Mouse (Mus musculus) Muller cell, postnatal 12 days (primary cell): ENCODE results near the gene Hsd17b11.

ENCODE experiments used
- DNase-seq: peaks from one replicate; pipeline ENCODE4 v3.0.0-alpha.2; 2015; ENCODE audit errors: inconsistent ontology term

Gene Hsd17b11

DNA sequence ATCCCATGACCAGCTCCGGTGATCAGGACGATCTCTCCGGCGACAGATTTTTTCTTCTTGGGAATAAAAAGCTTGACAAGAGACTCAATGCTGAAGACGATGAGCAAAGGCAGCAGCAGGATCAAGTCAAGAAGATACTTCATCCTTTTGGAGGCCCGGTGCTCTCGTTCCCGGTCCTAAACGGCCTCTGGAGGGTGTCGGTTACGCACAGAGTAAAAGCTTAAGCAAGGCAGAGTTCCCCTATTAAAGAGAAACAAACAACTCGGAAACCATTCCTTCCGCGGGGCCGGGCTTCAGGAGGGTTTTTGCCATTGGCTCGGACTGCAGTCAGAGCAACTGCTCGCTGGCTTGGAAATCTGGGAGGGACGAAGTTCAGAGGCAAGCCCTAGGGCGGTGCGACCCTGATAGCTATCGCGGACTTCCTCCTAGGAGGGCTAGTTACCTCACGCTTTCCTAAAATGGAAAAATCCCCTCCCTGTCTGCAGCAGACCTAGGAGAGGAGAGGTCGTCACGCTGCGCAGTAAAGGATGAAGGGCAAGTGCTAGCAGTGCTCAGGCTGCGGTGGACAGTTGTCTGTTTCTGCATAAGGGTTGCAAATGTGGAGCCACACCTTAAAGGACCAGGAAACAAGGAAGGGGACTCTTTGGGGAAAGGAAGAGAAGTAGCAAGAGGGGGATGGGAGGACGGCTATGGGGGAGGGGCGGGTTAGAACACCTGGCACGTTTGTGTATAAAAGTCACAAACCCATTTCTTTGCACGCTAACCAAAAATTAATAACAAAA lies at the start of gene Hsd17b11:
Hsd17b11 (minus strand) TSS at position 323 of the 782 bp plus-strand sequence.
- DNase-seq: peak; percentile 84

DNA sequence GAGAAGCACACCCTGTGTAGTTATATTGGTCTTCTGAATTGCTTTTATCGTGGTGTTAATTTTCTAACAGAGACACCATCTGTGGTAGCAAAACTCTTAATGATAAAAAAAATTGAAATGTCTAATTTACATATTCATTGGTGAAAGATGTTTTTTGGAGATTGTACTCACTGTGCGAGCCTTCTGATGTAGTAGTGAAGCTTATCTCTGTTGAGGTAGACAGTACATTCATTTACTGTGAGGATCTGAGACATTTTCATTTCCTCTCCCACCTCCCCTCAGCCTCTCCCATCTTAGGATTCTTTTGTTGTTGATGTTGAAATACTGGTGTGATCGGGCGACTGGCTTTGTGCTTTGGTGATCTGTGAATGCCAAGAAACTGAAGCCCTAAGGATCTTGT lies 49.3 kb upstream of the Hsd17b11 start:
- DNase-seq: no peak

DNA sequence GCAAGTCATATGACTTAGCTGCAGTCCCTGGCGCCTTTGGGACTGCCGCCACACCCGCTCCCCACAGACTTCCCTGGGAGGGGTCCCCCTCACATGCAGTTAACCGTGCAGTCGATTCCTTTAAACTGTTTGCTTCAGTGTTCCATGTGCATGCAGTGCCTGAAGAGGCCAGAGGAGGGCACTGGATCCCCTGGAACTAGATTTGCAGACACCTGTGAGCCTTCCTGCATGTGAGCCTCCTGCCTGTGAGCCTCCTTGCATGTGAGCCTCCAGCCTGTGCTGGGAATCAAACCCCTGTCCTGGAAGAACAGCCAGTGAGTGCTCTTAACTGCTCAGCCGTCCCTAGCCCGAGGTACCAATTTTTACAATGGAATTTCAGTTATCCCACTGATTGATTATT lies 47.0 kb upstream of the Hsd17b11 start:
- DNase-seq: no peak

DNA sequence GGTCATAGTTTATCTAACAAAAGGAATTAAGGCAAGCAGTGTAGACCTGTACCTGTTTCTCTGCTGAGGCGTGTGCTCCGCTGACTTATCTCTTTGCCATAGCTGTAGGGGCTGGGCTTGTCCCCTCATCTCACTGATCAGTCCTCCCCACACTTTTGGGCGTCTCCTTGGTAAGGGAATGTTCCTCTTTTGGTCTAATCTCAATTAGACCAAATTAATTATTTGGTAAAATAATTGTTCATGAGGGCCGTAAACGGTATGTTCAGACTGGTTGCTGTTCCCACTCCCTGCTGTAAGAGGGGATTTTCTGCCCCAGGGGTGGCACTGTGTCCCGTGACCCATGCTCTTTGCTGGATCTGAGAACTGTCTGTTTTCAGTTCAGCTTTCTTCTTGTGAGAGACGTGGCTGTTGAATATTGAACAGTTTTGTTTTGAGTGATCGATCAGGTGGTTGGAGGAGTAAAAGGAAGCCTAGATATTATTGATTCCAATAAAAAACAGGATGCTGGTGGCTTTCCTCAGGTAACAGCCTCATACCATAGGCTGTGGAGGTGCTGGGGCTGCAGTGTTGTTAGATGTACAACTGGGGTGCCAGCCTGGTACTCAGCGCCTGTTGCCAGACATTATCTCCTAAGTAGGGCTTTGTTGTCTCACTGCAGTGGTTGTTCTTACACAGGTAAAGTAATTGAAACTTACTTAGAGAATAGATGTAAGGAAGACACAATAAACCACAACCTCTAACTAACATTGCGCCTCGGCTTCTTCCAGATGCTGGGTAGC lies 41.2 kb upstream of the Hsd17b11 start:
- DNase-seq: no peak

DNA sequence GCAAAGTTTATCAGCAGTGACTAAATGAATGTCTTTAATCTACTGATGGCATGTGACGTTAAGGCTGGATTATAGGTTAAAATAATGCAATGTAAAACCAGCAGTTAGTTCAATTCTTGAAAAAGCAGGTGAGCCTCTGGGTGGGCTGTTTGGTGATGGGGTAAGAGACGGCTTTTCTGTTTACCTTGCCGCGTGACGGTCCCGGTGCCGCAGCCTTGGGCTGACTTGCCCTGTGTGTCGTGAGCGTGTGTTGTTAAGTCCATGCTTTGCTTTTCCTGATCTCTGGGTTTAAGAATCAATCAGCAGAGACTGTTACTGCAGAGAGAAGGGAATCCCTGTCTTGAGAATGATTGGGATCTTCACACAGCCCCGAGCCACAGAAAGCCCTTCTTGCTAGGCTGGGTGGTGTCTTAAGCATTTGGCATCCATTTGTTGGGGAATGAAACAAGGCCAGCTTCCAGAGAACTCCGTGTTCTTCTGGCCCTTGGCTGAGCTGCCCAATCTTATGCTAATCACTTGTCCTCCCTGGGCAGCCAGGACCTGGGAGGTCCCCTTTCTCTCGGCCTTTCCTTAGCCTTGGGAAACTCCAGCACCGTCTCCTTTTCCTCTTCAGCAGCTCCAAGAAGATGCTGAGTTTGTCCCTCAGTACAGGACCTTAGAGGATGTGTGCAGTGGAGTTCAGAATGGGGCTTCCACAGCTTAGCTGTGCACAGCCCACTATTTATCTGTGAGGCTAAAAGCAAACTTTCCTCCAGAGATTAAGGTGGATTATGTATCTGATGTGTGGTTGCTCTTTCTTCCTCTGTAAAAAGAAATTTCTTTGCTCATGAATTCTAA lies 40.4 kb upstream of the Hsd17b11 start:
- DNase-seq: no peak

DNA sequence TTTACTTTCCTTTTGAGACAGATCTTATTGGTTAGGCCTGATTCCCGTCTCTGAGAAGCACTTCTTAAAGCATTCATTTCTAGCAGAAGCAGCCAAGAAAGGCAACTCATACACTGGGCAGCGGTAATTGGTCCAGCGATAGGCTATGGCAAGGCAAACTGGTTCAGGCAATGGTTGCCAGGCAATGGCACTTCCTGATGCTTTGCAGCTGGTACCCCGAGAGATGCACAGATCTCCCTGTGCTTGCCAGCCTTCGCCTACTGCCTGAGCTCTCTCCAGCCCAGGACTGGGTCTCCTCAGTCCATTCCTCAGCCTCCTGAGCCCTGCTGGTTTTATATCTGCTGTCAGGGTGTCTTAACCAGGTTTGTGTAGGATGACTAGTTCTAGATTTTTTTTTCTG lies 38.7 kb upstream of the Hsd17b11 start:
- DNase-seq: no peak

DNA sequence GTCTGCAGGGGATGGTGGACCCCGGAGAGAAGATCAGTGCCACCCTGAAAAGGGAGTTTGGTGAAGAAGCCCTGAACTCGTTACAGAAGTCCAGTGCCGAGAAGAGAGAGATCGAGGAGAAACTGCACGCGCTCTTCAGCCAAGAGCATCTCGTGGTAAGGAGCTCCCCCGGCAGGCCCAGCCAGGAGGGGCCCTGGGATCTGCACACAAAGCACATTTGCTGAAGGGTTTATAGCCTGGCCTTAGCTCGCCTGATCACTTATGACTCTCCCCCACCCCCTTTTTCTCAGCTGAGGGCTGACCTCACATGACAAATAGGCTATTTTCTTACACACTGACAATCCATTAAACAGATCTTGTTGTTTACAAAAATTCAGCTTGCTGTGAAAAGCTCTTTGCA lies 37.9 kb upstream of the Hsd17b11 start:
- DNase-seq: no peak

DNA sequence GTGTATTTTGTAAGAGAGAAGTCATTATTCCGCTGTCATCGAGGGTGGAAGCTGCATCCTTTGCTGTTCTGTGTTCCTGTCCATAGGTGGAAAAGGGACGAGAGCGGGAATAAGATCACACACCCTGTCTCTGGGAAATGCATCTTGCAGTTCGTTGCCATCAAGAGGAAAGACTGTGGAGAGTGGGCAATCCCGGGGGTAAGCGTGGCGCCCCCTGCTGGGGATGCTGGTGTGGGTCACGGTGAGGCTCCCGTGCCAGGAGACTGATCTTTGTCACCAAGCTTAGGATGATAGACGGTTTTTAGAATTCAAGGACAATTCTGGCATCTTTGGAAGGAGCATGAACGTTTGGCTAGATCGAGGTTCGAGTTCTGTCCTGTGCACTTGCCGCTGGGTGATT lies 36.3 kb upstream of the Hsd17b11 start:
- no peak for DNase-seq

DNA sequence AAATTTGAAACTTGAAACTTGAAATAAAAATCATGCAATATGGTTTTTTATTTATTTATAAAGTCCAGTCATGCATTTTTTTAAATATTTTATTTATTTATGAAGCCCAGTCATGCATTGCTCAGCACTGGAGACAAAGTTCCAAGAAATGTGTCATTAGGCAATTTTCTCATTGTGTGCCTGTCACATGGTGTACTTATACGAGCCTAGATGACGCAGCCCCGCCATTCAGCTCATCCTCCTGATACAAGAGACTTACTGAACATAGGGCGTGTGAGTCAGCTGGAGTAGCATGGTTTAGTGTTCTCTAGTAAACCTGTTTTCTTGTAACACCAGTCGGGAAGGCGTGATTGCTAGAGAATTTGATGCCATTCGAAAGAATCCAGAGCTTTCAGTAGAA lies 34.6 kb upstream of the Hsd17b11 start:
- peak; percentile 45 for DNase-seq

DNA sequence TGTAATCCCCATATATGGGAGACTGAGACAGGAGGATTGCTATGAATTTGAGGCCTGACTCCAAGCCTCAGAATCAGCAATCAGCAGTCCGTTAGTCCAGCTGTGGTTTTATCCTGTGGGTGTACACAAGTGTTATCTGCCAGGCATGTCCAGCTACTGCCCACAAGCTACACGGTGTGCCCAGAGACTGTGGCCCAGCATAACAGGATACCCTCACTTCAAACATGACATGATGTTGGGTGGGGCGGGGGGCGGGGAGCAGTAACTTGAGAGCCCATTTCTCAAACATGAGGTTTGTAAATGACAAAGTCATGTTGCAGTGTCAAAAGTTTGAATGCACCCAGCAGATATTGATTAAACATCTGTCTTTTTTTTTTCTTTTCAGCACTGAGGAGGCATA lies 34.1 kb upstream of the Hsd17b11 start:
- DNase-seq: no peak

DNA sequence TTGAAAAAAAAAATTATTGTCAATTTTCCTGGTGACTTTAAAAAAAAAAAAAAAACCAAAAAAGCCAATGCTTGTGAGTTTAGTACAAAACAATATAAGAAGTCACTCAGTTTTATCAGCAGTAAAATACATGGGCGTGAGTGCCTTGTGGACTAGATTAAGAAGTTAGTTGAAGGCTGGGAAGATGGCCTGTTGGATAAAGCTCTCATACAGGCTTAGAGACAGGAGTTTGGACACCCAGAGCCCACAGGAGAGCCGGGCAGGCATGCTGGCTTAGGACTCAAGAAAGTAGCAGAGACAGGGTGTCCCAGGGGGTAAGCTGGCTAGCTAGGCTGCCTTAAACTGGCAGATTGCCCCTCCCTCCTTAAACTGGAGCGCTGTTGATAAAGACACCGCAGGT lies 33.2 kb upstream of the Hsd17b11 start:
- no peak for DNase-seq

DNA sequence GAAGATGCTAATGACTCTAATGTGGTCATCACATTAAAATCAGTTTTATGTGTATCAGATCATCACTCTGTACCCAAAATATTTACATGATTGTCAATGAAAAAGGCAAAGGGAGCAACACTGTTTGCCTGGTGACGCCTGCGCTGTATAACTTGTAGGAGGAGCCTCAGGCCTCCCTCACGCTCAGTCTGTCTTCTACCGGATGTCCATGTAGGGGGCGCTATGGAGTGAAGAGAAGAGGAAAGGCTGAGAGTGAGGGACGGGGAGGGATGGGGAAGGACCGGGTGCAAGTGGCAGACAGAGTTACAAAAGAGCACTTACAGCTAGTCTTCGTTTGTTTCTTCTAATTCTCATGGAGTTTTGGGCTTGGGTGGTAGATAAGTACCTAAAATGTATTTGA lies 31.2 kb upstream of the Hsd17b11 start:
- no peak for DNase-seq

DNA sequence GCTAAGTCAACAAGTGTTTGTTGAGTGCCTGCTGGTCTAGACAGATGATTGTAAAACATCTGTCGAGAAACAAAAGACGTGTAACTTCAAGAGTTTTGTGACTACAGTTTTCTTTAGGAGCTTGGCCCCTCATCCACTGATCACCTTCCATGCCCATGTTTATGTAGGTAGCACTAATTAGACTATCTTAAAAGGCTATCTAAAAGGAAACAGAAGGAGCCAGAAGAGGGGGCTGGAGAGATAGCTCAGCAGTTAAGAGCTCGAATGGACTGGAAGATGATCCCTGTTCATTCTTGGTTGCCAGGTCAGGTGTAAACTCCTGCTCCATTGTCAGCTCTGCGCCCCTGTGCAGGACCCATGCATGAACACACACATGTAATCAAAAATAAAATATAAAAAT lies 26.4 kb upstream of the Hsd17b11 start:
- DNase-seq: peak; percentile 36

DNA sequence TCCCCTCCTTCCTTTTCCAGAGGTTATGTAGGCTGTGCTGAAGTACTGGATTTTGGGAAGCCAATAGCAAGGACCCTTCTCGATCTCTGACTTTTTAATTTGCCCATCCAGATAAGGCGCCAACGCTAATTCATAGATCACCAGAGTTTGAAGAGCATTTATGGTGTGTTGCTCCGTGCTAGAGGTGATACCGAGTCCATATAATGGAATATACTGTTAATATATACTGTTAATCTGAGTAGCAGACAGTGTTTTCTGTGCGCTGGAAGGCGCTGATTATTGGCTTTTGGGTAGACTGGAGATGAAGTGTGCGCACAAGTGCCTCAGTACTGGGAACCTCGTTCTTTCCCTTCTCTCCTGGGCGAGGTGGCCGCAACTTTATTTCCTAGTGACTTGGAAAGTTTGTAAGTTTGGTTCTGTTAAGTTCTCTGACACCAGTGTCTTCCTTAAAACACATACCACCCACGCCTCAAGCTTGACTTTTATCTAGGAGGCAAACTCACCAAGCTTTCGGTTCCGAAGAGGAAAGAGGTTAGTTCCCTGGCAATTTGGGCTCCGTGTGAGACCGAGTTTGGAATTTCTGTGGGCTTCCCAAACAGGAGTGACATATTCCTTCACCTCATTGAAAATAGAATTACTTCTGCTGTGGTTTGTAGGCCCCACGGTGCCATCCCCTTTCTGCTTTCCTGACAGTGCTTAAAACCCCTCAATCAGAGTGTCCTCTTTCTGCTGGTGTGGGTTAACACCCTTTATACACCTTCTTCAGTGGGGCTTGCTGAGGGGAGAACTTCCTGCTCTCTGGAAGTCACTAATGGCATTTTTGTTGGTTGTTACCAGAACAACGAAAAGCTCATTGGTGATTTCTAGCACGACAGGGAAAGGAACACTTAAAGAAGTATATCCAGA lies 25.7 kb upstream of the Hsd17b11 start:
- DNase-seq: peak; percentile 58

DNA sequence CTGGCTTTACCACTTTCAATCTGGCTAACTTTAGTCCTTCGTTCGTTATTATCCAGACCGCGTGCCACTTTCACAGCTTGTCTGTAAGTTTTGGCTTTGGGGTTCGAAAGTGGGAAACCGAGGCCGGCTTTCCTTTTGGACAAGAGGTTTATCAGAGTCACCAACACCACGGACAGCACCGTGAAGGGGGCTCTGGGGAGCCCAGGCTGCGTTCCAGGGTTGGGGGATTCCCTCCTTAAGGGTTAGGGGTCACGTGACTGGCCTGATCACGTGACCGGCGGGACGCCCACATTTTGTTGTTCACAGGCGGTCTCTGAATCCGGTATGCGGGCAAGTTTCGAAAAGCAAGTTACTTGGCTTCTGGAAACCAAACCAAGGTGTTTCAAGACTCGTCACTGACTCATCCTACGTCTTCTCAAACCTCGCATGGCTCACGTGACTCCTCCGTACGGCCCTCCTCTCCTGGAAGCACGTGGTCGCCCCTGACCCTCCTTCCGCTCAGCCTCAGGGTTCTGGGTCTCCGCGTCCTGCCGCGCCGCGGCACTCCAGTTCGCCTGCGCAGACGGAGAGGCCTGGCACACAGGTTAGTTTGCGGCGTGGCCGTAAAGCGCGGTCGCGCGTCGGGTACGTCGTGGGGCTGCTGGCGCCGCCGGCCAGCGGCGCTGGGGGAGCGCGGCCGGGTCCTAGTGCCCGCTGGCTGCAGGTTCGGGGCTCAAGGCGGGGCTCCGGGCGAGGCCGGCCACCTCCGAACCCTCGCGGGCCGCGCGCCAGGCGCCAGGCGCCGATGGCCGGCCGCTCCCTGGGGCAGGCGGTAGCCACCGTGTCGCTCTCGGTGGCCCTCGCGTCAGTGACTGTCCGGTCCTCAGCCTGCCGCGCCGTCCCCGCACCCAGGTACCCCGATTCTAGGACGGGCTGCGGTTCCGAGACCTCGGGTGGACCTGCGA lies 24.8 kb upstream of the Hsd17b11 start, which contains the start of gene Nudt9:
Nudt9 (plus strand) TSS at position 51 of the 944 bp plus-strand sequence.
- peak; percentile 98 for DNase-seq

DNA sequence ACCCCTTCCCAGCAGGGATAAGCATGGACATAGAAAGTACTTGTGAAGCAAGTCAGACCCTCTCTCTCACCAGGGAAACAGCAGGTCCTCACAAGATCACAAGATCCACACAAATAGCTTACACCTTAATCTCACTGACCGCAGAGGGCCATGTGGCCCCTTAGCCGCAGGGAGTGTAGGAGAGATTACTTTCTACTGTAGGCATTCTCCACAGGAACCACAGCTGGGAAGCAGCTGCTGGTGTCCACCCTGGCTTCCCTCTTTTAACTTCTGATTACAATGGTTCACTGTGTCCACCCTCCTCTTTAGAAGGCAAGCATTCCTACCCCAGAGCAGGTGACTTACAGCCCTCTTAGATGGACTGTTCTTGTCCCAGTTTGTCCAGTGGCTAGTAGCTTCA lies 22.0 kb upstream of the Hsd17b11 start:
- no peak for DNase-seq

DNA sequence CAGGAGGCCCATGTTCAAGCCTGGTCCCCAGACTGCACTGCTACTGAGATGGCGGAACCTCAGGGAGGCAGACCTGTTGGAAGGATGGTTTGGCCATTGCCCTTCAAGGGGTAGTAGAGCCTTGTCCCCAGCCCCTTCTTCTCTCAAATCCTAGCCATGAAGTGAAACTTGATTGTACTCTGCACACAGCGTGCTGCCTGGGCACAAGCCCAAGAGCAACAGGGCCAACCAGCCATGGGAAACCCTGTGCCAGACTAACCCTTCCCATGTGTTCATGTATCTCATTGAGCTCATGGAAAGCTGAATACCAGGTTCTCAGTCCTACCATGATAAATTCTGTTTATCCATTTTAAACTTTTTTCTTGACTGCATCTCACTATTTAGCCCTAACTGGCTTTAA lies 21.2 kb upstream of the Hsd17b11 start:
- DNase-seq: no peak

DNA sequence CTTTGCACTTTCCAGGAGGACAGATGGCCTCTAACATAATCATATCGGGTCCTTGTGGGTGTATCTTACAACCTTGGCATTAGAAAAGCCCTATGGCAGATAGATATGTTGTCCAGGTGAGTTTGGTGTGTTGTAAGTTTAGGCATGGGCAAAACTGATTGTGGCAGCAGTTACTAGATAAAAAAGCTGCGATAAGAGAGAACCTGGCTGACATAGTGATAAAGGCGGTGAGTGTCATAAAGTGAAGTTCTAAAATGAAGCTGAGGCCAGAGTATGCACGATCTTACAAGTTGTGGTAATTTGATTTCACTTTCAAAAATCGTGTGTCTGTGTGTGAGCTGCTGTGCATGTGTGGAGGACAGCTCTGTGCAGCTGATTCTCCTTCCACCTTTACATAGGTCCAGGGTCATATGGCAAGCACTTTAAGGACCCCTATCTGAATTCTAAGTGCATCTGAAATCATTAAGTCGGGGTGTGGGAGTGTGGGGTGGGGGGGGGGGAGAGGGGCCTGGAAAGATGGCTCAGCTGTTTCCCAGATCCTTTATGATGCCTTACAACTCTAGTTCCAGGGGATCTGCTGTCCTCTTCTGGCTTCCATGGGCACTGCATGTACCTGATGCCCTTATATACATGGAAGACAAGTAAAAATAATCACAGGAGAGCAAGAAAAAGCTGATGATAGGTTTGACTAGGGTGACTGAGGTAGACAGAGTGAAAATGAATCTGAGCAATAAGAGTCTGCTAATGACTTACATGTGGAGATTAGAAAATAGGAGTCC lies 17.6 kb upstream of the Hsd17b11 start:
- no peak for DNase-seq

DNA sequence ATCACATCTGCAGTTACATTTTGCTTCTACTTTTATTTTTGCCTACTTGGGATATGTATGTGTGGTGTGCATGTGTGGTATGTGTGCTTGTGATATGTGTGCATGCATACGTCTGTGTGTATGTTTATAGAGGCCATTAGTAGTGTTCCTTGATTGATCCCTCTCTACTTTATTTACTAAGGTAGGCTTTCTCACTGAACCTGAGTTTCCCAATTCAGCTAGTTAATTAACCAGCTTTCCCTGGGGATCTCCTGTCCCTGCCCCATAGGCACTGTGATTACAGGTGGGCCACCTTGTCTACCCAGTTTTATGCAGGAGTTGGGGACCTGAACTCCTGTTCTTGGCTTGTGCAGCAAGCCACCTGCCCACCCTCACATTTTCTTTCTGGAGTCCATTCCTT lies 15.0 kb upstream of the Hsd17b11 start:
- no peak for DNase-seq
